Mouse (Mus musculus): ENCODE data around the gene Tll1. TPM values are rescaled to one million over a fixed set of nuclear protein-coding genes. Genes with fewer than 3 reads are reported as not detected.
"Not testable (repeated sequence)": the region's sequence is repeated elsewhere in the genome, so short reads cannot be mapped to it uniquely, and the experiment has no call there.

Tll1 gene
- total RNA-seq, 2 experiments from 2014 or later, result 2.4 to 3.3 TPM

DNA sequence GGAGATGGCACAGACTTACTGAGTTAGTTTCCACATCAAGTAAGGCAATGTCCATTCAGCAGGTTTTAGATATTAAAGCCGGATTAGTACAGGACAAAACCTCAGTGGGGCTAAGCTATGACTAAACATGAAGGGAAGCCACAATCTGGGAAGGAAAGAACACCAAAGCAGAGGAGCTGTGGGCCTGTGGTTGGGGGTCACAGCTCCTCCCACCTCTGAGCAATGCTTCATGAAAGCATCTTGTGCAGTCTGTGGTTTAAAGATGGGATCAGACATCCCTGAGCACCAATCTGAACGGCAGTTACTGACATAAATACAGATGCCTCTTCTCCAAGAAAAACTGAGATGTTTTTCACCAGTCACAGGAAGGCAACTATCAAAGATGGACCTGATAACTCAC is 132.7 kb downstream of the Tll1 start:
- DNase-seq (ENCODE audit: low spot score in 2 of 2), result no peak

DNA sequence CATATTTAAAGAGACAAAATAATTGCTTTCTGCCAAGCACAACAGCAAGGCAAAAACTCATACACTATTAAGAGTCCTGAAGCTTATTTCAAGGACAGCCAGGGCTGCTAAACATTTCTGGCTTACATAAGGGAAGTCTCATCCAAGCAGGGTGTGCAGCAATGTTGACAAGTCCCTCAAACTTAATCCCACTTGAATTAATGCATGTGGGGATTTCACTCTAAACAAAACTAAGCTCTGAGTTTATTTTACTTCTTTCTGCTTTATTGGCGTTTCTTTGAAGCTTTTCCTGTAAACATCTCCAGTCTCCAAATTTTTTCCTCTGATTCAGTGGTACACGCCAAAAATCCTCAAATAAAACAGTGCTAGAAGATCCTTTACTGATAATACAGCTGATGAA is 146.2 kb downstream of the Tll1 start:
- DNase-seq (ENCODE audit: low spot score in 2 of 2), result no peak

DNA sequence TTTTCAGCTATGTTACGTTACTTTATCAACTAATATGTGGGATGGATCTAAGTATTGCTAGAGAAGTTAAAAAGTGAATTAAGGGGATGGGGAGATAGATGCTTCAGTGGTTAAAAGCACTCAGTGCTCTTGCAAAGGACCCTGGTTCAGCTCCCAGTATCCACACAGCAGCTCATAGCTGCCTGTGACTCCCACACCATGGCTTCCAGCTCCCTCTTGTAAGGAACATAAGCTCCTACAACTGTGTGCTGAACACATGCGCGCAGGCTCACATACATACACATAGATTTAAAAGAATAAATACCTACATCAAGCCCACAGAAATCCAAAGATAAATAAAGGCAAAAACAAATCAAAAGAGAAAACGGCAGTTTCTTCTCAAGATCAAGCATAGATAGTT is 148.5 kb downstream of the Tll1 start:
- DNase-seq (ENCODE audit: low spot score in 2 of 2), result no peak

DNA sequence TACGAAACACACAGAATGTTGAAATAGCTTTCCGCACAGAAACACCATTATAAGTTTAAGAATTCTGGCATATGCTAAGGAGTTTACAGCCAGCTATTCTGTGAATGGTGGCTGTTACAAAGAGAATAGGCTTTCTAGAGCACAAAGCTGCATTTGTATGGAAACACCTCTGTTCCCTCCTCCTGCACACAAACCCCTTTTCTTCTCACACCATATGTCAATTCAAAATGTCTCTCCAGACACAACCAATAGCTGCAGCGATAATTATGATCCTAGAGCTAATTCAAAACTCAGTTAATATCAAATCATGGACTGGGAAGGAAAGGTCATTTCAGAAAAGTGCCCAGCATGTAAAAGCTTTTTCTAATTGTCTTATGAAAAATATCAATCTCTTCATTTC is 157.5 kb downstream of the Tll1 start:
- no peak for DNase-seq (ENCODE audit: low spot score in 2 of 2)

- DNase-seq (ENCODE audit: low spot score in 2 of 2), result no peak
These were observed 158.0 kb downstream of the Tll1 start for GRCm38 (mm10) chr8:64047963-64048505.

DNA sequence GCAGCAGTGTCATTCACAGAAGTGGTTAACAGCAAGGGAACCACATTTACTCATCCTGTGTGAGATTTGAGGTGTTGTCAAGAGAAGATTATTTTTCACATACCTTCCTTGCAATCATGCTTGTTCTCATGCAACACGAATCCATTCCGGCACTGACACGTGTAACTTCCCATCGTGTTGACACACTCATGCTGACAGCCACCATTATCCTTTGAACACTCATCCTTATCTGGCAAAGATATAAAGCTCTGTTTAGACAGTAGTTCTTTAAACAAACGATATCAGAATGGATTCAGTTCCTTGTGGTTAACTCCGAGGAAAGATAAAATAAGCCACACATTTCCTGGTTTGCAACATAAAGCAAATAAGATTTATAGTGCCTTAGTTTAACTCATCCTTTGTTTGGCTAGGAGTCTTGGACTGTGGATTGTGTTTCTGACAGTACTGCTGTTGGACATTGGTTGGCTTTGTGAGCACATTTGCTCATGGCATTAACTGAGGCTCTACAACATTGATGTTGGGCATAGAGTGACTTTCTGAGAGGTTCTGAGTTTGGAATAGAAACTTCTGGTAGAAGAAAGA is 164.7 kb downstream of the Tll1 start:
- no peak for DNase-seq (ENCODE audit: low spot score in 2 of 2)

- DNase-seq (ENCODE audit: low spot score in 2 of 2), result no peak
These were observed 175.2 kb downstream of the Tll1 start for GRCm38 (mm10) chr8:64030672-64031385.

GRCm38 (mm10) chr8:64030081-64030480 is 176.0 kb downstream of the Tll1 start:
- no peak for DNase-seq (ENCODE audit: low spot score in 2 of 2)

- no peak for DNase-seq (ENCODE audit: low spot score in 2 of 2)
These were observed 176.5 kb downstream of the Tll1 start for GRCm38 (mm10) chr8:64029525-64029924.

GRCm38 (mm10) chr8:64024359-64024758 is 181.7 kb downstream of the Tll1 start:
- no peak for DNase-seq (ENCODE audit: low spot score in 2 of 2)

GRCm38 (mm10) chr8:64023579-64023978 is 182.5 kb downstream of the Tll1 start:
- DNase-seq (ENCODE audit: low spot score in 2 of 2), result no peak

DNA sequence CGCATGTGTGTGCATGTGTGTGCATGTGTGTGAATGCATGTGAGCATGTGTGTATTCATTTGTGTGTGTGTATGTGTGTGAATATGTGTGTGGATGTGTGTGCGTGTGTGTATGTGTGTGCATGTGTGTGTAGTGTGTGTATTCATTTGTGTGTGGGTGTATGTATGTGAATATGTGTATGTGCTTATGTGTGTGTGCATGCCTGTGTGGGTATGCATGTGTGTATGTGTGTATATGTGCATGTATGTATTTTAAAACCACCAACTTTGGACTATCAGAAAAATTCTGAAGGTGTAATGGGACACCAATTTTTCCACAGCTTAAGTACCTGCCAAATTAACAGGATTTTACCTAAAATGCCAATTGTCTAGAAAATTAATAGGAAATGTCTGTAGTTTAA is 183.0 kb downstream of the Tll1 start:
- no peak for DNase-seq (ENCODE audit: low spot score in 2 of 2)

- DNase-seq (ENCODE audit: low spot score in 2 of 2), result not testable (repeated sequence)
These were observed 235.3 kb downstream of the Tll1 start for GRCm38 (mm10) chr8:63970612-63971391.
